Mouse (Mus musculus) hindbrain, postnatal 0 days (tissue): ENCODE measurements around the gene Ccdc142. TPM values are rescaled to one million over a fixed set of nuclear protein-coding genes. Genes with fewer than 3 reads are reported as not detected.
A peak's percentile ranks its signal among the peaks of the same experiment; 100 is the strongest.

Source experiments
- ATAC-seq: fragments of 200-750 bp; cut with Nextera tagmentation; 2 replicates; pipeline ENCODE4 v1.8.0; 2017; ENCODE audit warnings: mild to moderate bottlenecking, moderate TSS enrichment, moderate library complexity
- DNase-seq: peaks from one replicate; pipeline ENCODE4 v3.0.0-alpha.2; 2015; ENCODE audit warnings: low spot score
- H3K27ac ChIP-seq: fragments of 300-500 bp; sonication (generic); 2 replicates; pipeline ENCODE4 v1.5.1; 2014; ENCODE audit warnings: mild to moderate bottlenecking
- H3K27me3 ChIP-seq: fragments of 300-500 bp; sonication (generic); 2 replicates; pipeline ENCODE4 v1.6.1; 2014; ENCODE audit warnings: low read length, mixed read lengths; ENCODE audit not compliant: insufficient read depth
- H3K36me3 ChIP-seq: fragments of 300-500 bp; sonication (generic); 2 replicates; pipeline ENCODE4 v1.6.1; 2014; ENCODE audit warnings: low read length, mixed read lengths; ENCODE audit not compliant: insufficient read depth
- H3K4me1 ChIP-seq: fragments of 300-500 bp; sonication (generic); 2 replicates; pipeline ENCODE4 v1.6.1; 2014; ENCODE audit warnings: antibody characterized with exemption, low read length, mixed read lengths; ENCODE audit not compliant: insufficient read depth
- H3K4me2 ChIP-seq: fragments of 300-500 bp; sonication (generic); 2 replicates; pipeline ENCODE4 v1.6.1; 2014; ENCODE audit warnings: low read depth, mild to moderate bottlenecking, low read length, moderate library complexity, mixed read lengths
- H3K4me3 ChIP-seq: fragments of 300-500 bp; sonication (generic); 2 replicates; pipeline ENCODE4 v1.5.1; 2014; ENCODE audit warnings: low read length
- H3K9ac ChIP-seq: fragments of 300-500 bp; sonication (generic); replicated peaks from 2 replicates; pipeline ENCODE4 v1.6.1; 2014; ENCODE audit warnings: mild to moderate bottlenecking, low read length, moderate library complexity, mixed read lengths
- H3K9me3 ChIP-seq: fragments of 300-500 bp; sonication (generic); 2 replicates; pipeline ENCODE4 v1.6.1; 2016; ENCODE audit warnings: low read length, mixed read lengths
- CTCF ChIP-seq: IDR thresholded peaks from 2 replicates; pipeline ENCODE4 v1.5.1; 2016; ENCODE audit warnings: antibody characterized with exemption, control low read depth, low read depth
- WGBS: fragments of 180-500 bp; shearing (Covaris S2); extraction: QIAGEN DNeasy Blood & Tissue Kit; methylation state at CpG from one replicate; pipeline ENCODE4 v1.1.7; 2014; 5-methylcytosine and 5-hydroxymethylcytosine counted together
- polyA plus RNA-seq: library from polyadenylated mRNA; unstranded; fragments of >200 nt; fragmentation: Nextera tagmentation; extraction: Ambion mirVana; gene quantifications from 2 replicates; pipeline ENCODE4 v1.2.1, GENCODE M21; 2015
- total RNA-seq: library from RNA; depleted of rRNA; stranded (reverse); fragments of >200 nt; gene quantifications from 2 replicates; pipeline ENCODE4 v1.2.3, GENCODE M21; 2014

The Ccdc142 gene
- total and polyA plus RNA-seq, 2 experiments from 2014 or later = 4.7 to 19.9 TPM

DNA sequence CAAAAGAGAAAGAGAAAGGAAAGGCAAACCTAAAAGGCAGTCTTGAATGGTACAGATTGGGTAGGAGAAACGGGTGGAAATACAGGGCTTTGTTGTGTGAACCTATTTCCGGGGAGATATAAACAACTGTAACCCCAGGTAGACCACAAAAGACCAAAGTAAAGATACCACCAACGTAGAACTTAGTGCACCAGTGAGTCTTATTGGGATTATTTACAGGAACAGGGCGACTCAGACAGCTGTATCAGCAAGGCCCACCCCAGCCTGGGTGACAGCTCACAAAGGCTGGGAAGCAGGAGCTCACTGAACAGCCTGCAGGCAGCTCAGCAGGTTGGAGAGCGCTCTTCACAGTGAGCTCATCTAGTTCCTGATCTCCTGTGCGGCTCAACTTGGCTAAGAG is 5.4 kb upstream of the Ccdc142 start:
- DNase-seq (no peak), ATAC-seq (no peak)
- H3K4me3 ChIP-seq = no peak overlapping the region
- H3K9me3 ChIP-seq = no peaks in the 10 kb centered on the region
- no peak overlapping the region for H3K27ac ChIP-seq
- H3K36me3 ChIP-seq = no peaks in the 10 kb centered on the region
- H3K9ac ChIP-seq = no peak overlapping the region
- H3K27me3 ChIP-seq = no peaks in the 10 kb centered on the region
- no peak overlapping the region for H3K4me2 ChIP-seq
- 48% methylated on average over 6 of the region's 6 CpGs for WGBS
- TF ChIP-seq CTCF = no peak
- H3K4me1 ChIP-seq = no peaks in the 10 kb centered on the region

DNA sequence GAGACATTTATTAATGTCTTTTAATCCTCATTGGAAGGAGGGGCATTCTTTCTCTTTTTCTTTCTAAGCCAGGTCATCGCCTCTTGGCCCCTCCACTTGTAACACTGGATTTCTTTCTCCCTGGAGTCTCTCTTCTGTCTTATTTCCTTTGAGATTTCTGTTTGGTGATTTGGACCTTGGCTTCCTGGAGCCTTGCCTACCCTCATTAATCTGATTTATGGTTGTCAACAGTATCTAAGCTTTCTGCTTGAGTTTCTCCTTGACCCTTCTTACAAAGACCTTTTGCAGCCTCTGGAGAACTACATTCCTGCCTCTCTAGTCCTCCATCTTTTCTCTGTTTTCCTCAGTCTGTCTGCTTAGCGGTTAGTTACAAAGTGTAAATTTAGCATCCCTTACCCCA is 3.0 kb upstream of the Ccdc142 start:
- TF ChIP-seq CTCF = no peak

DNA sequence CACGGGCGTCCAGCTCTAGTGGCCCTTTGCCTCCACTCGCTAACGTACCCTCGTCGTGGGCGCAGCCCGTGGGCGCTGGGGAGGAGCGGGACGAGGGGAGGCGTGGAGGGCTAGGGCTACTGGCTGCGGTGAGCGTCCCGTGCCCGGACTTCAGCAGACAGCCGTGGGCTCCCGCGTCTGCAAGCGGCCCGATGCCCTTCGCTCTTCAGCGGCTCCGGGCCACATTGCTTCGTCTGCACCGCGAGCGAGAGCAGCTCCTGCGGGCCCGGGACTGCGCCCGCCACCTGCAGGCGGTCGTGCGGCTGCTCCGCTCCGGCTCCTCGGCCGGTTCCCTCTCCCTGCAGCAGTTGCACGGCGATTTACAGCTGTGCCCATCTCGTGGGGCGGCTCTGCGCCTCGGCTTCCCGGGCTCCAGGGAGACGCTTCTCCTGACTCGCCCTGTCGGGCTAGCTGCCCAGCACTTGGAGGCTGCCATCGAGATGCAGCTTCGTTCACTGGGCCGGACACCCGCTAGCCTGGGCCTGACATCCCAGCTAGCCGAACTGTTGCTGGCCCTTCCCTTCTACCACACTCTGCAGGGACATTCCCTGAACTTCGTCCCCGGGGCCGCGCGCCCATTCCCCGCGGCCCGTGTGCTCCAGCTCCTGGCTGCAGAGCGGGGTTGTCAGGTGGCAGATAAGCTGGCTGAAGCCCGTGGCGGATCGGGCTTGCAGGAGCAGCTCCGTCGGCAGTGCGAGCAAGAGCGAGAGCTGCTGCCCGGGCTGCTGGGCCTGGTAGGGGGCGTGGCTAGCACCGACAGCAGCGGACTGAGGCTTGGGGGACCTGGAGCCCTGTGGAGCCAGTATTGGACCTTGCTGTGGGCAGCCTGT is 521 bp downstream of the Ccdc142 start:
- H3K4me1 ChIP-seq = peaks cover 15% of the 10 kb centered on the region
- H3K27ac ChIP-seq = peak overlapping the region; percentile 91
- H3K36me3 ChIP-seq = peaks cover 3% of the 10 kb centered on the region; the same call in 1 of the 2 replicates
- no peaks in the 10 kb centered on the region for H3K27me3 ChIP-seq
- under 1% methylated on average over 63 of the region's 74 CpGs for WGBS
- peak overlapping the region; percentile 90 for H3K4me2 ChIP-seq
- peak; percentile 81 for ATAC-seq
- no peaks in the 10 kb centered on the region for H3K9me3 ChIP-seq
- peak; percentile 29; the same call in 1 of the 2 replicates for TF ChIP-seq CTCF
- DNase-seq = peak; percentile 70
- peak overlapping the region; percentile 80 for H3K9ac ChIP-seq
- H3K4me3 ChIP-seq = peak overlapping the region; percentile 75

More for the DNA sequence above, 3.0 kb upstream of the Ccdc142 start:
- Histone ChIP-seq H3K4me3 (no peak overlapping the region), H3K36me3 (no peaks in the 10 kb centered on the region), H3K27me3 (no peaks in the 10 kb centered on the region), H3K27ac (no peak overlapping the region), H3K9me3 (no peaks in the 10 kb centered on the region), H3K9ac (no peak overlapping the region), H3K4me2 (no peak overlapping the region), H3K4me1 (peaks cover 12% of the 10 kb centered on the region)
- ATAC-seq (no peak), DNase-seq (no peak)
- WGBS = 74% methylated on average over 2 of the region's 2 CpGs

DNA sequence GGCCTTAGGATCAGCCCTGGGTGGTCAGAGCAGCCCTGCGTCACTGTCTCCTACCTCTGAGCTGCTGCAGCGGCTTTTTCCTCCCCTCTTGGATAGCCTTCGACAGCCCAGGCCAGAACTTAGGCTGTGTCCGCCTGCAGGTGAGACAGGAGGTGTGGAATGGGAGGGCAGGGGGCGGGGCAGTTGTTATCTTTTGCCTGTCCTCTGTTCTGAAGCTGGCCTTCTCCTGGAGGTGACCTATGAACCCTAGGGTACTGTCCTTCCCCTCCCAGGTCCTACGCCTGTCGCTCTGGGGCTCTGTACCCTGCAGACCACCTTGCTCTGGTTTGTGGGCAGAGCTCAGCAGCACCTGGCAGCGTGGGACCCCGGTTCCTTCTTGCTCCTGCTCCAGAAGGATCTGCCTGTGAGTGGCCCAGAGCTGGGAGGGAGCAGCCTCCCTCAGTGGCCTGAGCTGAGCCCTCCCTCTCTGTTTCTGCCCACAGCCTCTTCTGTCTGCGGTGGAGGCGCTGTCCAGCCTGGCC is 1.8 kb downstream of the Ccdc142 start:
- Histone ChIP-seq H3K27me3 (no peaks in the 10 kb centered on the region), H3K4me2 (peak overlapping the region; percentile 90), H3K9me3 (no peaks in the 10 kb centered on the region), H3K9ac (peak overlapping the region; percentile 80; the same call in 1 of the 2 replicates), H3K4me1 (peaks cover 19% of the 10 kb centered on the region), H3K27ac (no peak overlapping the region), H3K36me3 (peaks cover 7% of the 10 kb centered on the region; the same call in 1 of the 2 replicates), H3K4me3 (peak overlapping the region; percentile 75)
- no peak for ATAC-seq
- 49% methylated on average over 11 of the region's 11 CpGs for WGBS
- DNase-seq = no peak
- no peak for TF ChIP-seq CTCF

DNA sequence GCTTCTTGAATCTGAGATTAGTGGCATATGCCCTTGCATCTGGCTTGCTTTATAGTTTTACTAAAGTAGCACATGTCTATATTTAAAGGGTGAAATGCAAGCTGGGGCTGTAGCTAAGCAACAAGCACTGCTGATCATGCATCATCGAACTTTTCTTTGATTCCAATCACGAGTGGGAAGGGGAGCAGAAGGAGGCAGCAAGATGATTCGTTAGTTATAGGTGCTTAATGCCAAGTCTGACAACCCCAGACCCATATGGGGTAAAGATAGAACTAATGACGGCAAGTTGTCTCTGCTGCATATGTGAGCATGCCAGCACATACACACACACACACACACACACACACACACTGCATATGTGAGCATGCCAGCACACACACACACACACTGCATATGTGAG is 2.8 kb downstream of the Ccdc142 start:
- peaks cover 7% of the 10 kb centered on the region; the same call in 1 of the 2 replicates for H3K36me3 ChIP-seq
- WGBS = 45% methylated on average over 4 of the region's 4 CpGs
- no peaks in the 10 kb centered on the region for H3K27me3 ChIP-seq
- ATAC-seq = no peak
- no peak for TF ChIP-seq CTCF
- no peak overlapping the region for H3K9ac ChIP-seq
- no peak overlapping the region for H3K4me3 ChIP-seq
- DNase-seq = no peak
- H3K9me3 ChIP-seq = no peaks in the 10 kb centered on the region
- H3K4me2 ChIP-seq = no peak overlapping the region
- no peak overlapping the region for H3K27ac ChIP-seq
- H3K4me1 ChIP-seq = peaks cover 23% of the 10 kb centered on the region

DNA sequence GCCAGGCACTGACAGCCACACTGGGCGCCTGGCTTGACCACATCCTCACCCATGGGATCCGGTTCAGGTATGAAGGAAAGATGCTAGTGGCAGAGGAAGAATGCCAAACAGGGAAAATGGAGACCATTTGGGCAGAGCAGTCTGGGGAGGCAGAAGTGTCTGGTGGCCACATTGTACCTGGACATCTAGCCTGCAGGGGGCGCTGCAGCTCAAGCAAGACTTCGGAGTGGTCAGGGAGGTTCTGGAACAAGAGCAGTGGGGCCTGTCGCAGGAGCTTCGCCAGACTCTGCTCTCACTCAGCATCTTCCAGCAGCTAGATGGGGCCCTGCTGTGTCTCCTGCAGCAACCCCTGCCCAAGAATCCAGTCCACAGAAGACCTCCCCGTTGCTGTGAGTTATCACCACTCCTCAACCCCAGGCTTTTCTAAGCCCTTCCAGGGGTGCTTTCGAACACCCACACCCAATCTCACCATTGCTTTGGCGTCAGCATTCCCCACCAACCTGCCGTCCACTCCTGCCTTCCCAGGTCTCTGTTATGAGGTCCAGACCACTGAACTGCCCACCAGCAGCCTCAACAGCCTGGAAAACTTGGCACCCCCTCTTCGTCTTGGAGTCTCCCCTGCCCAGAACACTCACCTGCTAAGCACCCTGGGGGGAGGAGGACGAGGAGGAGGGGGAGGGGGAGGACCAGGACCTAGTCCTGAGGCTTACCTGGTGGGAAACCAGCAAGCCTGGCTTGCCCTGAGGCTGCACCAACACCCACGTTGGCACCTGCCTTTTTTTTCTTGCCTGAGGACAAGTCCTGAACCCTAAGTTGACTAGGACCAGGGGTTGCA is 6.4 kb downstream of the Ccdc142 start:
- H3K4me3 ChIP-seq = no peak overlapping the region
- peak overlapping the region; percentile 96 for H3K4me2 ChIP-seq
- peak overlapping the region; percentile 91; the same call in 1 of the 2 replicates for H3K27ac ChIP-seq
- peaks cover 7% of the 10 kb centered on the region; the same call in 1 of the 2 replicates for H3K36me3 ChIP-seq
- DNase-seq (peak; percentile 82), ATAC-seq (peak; percentile 41; the same call in 1 of the 2 replicates)
- H3K27me3 ChIP-seq = no peaks in the 10 kb centered on the region
- TF ChIP-seq CTCF = peak; percentile 83
- WGBS = 33% methylated on average over 13 of the region's 13 CpGs
- H3K9me3 ChIP-seq = no peaks in the 10 kb centered on the region
- peak overlapping the region; percentile 78 for H3K9ac ChIP-seq
- H3K4me1 ChIP-seq = peaks cover 26% of the 10 kb centered on the region
